Mouse (Mus musculus) urinary bladder, postnatal 25 days (tissue): ENCODE results near the gene Chrnb4.
A peak's percentile ranks its signal among the peaks of the same experiment; 100 is the strongest.

Experiments
- DNase-seq: peaks from one replicate; pipeline ENCODE4 v3.0.0; 2022; ENCODE audit warnings: low spot score

Chrnb4 gene

GRCm38 (mm10) chr9:55048211-55048880, at the start of gene Chrnb4:
Gene Chrnb4 (minus strand): TSS chr9:55048779.
- no peak for DNase-seq

- DNase-seq = no peak
Measured at GRCm38 (mm10) chr9:55096870-55097269, 48.3 kb upstream of the Chrnb4 start.

- DNase-seq = no peak
Measured at GRCm38 (mm10) chr9:55096033-55096432, 47.5 kb upstream of the Chrnb4 start.

GRCm38 (mm10) chr9:55090141-55090540, 41.6 kb upstream of the Chrnb4 start:
- no peak for DNase-seq

GRCm38 (mm10) chr9:55089226-55089625, 40.6 kb upstream of the Chrnb4 start:
- no peak for DNase-seq

GRCm38 (mm10) chr9:55083154-55083913, 34.8 kb upstream of the Chrnb4 start:
- DNase-seq = no peak

- no peak for DNase-seq
Measured at GRCm38 (mm10) chr9:55067965-55068265, 19.3 kb upstream of the Chrnb4 start.

GRCm38 (mm10) chr9:55067260-55067964, 18.8 kb upstream of the Chrnb4 start:
- no peak for DNase-seq

GRCm38 (mm10) chr9:55065241-55065640, 16.7 kb upstream of the Chrnb4 start:
- DNase-seq = no peak

GRCm38 (mm10) chr9:55058067-55058466, 9.5 kb upstream of the Chrnb4 start:
- DNase-seq = no peak

- no peak for DNase-seq
Measured at GRCm38 (mm10) chr9:55055386-55055930, 6.9 kb upstream of the Chrnb4 start.

GRCm38 (mm10) chr9:55046764-55047163, 1.8 kb downstream of the Chrnb4 start:
- no peak for DNase-seq

- DNase-seq = no peak
Measured at GRCm38 (mm10) chr9:55045001-55045400, 3.6 kb downstream of the Chrnb4 start.

- no peak for DNase-seq
Measured at GRCm38 (mm10) chr9:55043688-55044087, 4.9 kb downstream of the Chrnb4 start.

- no peak for DNase-seq
Measured at GRCm38 (mm10) chr9:55041389-55041788, 7.2 kb downstream of the Chrnb4 start.

- DNase-seq = no peak
Measured at GRCm38 (mm10) chr9:55039983-55040382, 8.6 kb downstream of the Chrnb4 start.

GRCm38 (mm10) chr9:55038948-55039347, 9.6 kb downstream of the Chrnb4 start:
- no peak for DNase-seq

GRCm38 (mm10) chr9:55031435-55032167, 17.0 kb downstream of the Chrnb4 start:
- DNase-seq = no peak

- DNase-seq = no peak
Measured at GRCm38 (mm10) chr9:55026275-55026663, 22.3 kb downstream of the Chrnb4 start, which contains the start of gene Chrna3. Gene Chrna3 (minus strand): TSS chr9:55026562.

GRCm38 (mm10) chr9:55025534-55026274, 22.9 kb downstream of the Chrnb4 start:
- no peak for DNase-seq

- peak; percentile 84 for DNase-seq
Measured at GRCm38 (mm10) chr9:55023902-55024583, 24.5 kb downstream of the Chrnb4 start.
